Mouse (Mus musculus) CD4-positive helper T cell, adult 2 months (primary cell): ENCODE data around the gene Zfp184.
"Not testable (repeated sequence)": the region's sequence is repeated elsewhere in the genome, so short reads cannot be mapped to it uniquely, and the experiment has no call there.

ENCODE experiments used
- DNase-seq: peaks from one replicate; pipeline ENCODE4 v3.0.0-alpha.2; 2012; ENCODE audit warnings: low read depth, missing footprints, low spot score

Gene Zfp184

GRCm38 (mm10) chr13:21944926-21945740 is at the start of gene Zfp184:
Gene Zfp184 (plus strand): TSS chr13:21945094.
- DNase-seq = peak; percentile 80

- DNase-seq = no peak
Observed at GRCm38 (mm10) chr13:21896549-21897244, 48.2 kb upstream of the Zfp184 start.

GRCm38 (mm10) chr13:21897245-21897634 is 47.7 kb upstream of the Zfp184 start:
- no peak for DNase-seq

GRCm38 (mm10) chr13:21900870-21901565 is 43.9 kb upstream of the Zfp184 start:
- DNase-seq = not testable (repeated sequence)

GRCm38 (mm10) chr13:21903500-21903899 is 41.4 kb upstream of the Zfp184 start:
- DNase-seq = no peak

GRCm38 (mm10) chr13:21904090-21904489 is 40.8 kb upstream of the Zfp184 start:
- DNase-seq = not testable (repeated sequence)

- no peak for DNase-seq
Observed at GRCm38 (mm10) chr13:21906301-21906700, 38.6 kb upstream of the Zfp184 start.

- no peak for DNase-seq
Observed at GRCm38 (mm10) chr13:21906946-21907806, 37.7 kb upstream of the Zfp184 start.

GRCm38 (mm10) chr13:21907807-21908155 is 37.1 kb upstream of the Zfp184 start:
- not testable (repeated sequence) for DNase-seq

- no peak for DNase-seq
Observed at GRCm38 (mm10) chr13:21910735-21911134, 34.2 kb upstream of the Zfp184 start.

- DNase-seq = peak; percentile 9
Observed at GRCm38 (mm10) chr13:21911147-21911546, 33.7 kb upstream of the Zfp184 start.

- DNase-seq = no peak
Observed at GRCm38 (mm10) chr13:21913854-21914253, 31.0 kb upstream of the Zfp184 start.

GRCm38 (mm10) chr13:21914599-21914998 is 30.3 kb upstream of the Zfp184 start:
- no peak for DNase-seq

- no peak for DNase-seq
Observed at GRCm38 (mm10) chr13:21915487-21915886, 29.4 kb upstream of the Zfp184 start.

- no peak for DNase-seq
Observed at GRCm38 (mm10) chr13:21916056-21916455, 28.8 kb upstream of the Zfp184 start.

GRCm38 (mm10) chr13:21917040-21917439 is 27.9 kb upstream of the Zfp184 start:
- peak; percentile 48 for DNase-seq

GRCm38 (mm10) chr13:21917480-21917879 is 27.4 kb upstream of the Zfp184 start:
- no peak for DNase-seq

- DNase-seq = no peak
Observed at GRCm38 (mm10) chr13:21917992-21918391, 26.9 kb upstream of the Zfp184 start.

GRCm38 (mm10) chr13:21918570-21919419 is 26.1 kb upstream of the Zfp184 start:
- DNase-seq = peak; percentile 63

- DNase-seq = peak; percentile 36
Observed at GRCm38 (mm10) chr13:21919836-21920431, 25.0 kb upstream of the Zfp184 start.
